ENCODE assay signal across 14 mouse cellular contexts in the genomic region with DNA sequence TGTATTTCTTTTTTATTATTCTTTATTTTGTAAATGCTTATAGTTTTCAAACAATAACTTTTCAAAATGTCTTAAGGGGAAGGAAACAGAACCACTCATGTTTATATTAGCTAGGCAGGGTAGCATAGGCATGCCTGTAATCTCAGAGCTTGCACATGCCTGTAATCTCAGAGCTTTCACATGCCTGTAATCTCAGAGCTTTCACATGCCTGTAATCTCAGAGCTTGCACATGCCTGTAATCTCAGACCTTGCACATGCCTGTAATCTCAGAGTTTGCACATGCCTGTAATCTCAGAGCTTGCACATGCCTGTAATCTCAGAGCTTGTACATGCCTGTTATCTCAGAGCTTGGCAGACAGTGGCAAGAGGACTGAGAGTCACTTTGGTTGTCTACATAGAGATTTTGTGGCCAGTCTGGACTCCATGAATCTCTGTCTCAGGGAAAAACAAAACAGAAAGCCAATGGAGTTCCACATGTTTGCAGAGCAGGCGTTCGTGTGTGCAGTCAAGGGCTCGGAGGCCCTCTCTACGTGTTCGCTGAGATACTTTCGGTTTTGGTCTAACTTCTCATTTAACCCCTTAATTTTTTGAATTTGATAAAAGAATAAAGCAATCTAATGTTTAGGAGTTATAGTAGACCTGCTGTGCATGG. TPM values are rescaled to one million over a fixed set of nuclear protein-coding genes. Genes with fewer than 3 reads are reported as not detected.
DNase-seq lines count a peak whose midpoint lies in the region; ATAC-seq and TF ChIP-seq lines count a peak whose summit lies in the region.
"Had no signal": no experiment of that assay in that cellular context is flagged by ENCODE, and none has a peak within 500 bp of the region (broad histone marks: within the 10 kb centered on the region; RNA-seq: fewer than 3 reads in every experiment).

No protein-coding gene starts in this region.

- H3K36me3 ChIP-seq in lung, embryonic 15.5 days: no peaks in the 10 kb centered on the region
- H3K36me3 ChIP-seq in CH12.LX (replicated peaks in 1 of 2; ENCODE audit: control insufficient read depth in 1 of 2, insufficient read depth in 1 of 2, low read length in 1 of 2): no peaks in the 10 kb centered on the region
- H3K36me3 ChIP-seq: G1E had no signal

- no peak for TF ChIP-seq RAD21 in CH12.LX (IDR thresholded peaks at IDR 0.05; ENCODE audit: low read depth, low read length)

- no peaks in the 10 kb centered on the region for H3K79me2 ChIP-seq in CH12.LX (replicated peaks; ENCODE audit: control insufficient read depth, extremely low read depth, insufficient read depth, poor library complexity, severe bottlenecking)

- H3K27ac ChIP-seq in lung, embryonic 15.5 days: no peak overlapping the region
- H3K27ac ChIP-seq in CH12.LX (ENCODE audit: insufficient read depth, low read depth): no peak overlapping the region

- peak overlapping the region; percentile 21; the same call in 1 of the 2 replicates for H3K4me2 ChIP-seq in lung, embryonic 15.5 days
- peak overlapping the region; percentile 85 for H3K4me2 ChIP-seq in CH12.LX (ENCODE audit: insufficient read depth, low read depth, poor library complexity, severe bottlenecking)

- in situ Hi-C loops in CH12.LX (cut with MboI; ENCODE audit: low pct_ligation_motif_present, low pct_unique_long_range_greater_than_20kb, low sequenced_read_pairs): no loop called here

- H3K27me3 ChIP-seq in lung, embryonic 15.5 days: no peaks in the 10 kb centered on the region
- H3K27me3 ChIP-seq in CH12.LX (replicated peaks): no peaks in the 10 kb centered on the region

- no peak overlapping the region for H3K4me3 ChIP-seq in lung, embryonic 15.5 days
- H3K4me3 ChIP-seq in CH12.LX (replicated peaks in 1 of 3; ENCODE audit: low read depth in 2 of 3, low read length in 2 of 3, poor library complexity in 1 of 3): peak overlapping the region; percentile 18 to 38 (median 30)
- H3K4me3 ChIP-seq: erythroblast, embryonic 14.5 days had no signal

- no peak for TF ChIP-seq CTCF in CH12.LX (conservative IDR thresholded peaks at IDR 0.05 in 1 of 2, IDR thresholded peaks at IDR 0.05 in 1 of 2; ENCODE audit: low read depth in 2 of 2, low read length in 2 of 2)

- WGBS in lung, embryonic 15.5 days: 69% methylated on average over 6 of the region's 6 CpGs

- TF ChIP-seq POLR2A in CH12.LX (IDR thresholded peaks at IDR 0.05; ENCODE audit: low read depth, low read length): peak; percentile 35; the same call in 1 of the 2 replicates

- DNase-seq in lung, postnatal 14 days: no peak
- DNase-seq in CH12.LX (ENCODE audit: extremely low read depth): peak; percentile 71
- DNase-seq in urinary bladder, postnatal 14 days (ENCODE audit: low spot score): no peak
- no peak for DNase-seq in retina, embryonic 14.5 days (ENCODE audit: low spot score)
- DNase-seq: cerebellum, adult 8-10 months; heart, postnatal 36 days; right cerebral cortex, postnatal 14 days; thymus, postnatal 4 days had no signal

- dilution Hi-C loops in CH12.LX (cut with MboI; ENCODE audit: extremely low pct_ligation_motif_present, extremely low pct_unique_long_range_greater_than_20kb, low sequenced_read_pairs): no loop called here

- H3K9ac ChIP-seq in lung, embryonic 15.5 days: no peak overlapping the region
- peak overlapping the region; percentile 80 for H3K9ac ChIP-seq in CH12.LX (ENCODE audit: insufficient read depth, low read depth)

- ATAC-seq in lung, embryonic 15.5 days (ENCODE audit: borderline replicate concordance, extremely low read depth, low FRiP score, low TSS enrichment): no peak
- ATAC-seq in common myeloid progenitor, adult 5-6 weeks (replicated peaks; ENCODE audit: low read depth, poor library complexity, severe bottlenecking): peak; percentile 87
- ATAC-seq in neutrophil, adult 5-6 weeks (ENCODE audit: extremely low read depth, insufficient number of reproducible peaks, low FRiP score, poor library complexity, severe bottlenecking): 0 out of 2 replicates have a peak, but pooled peaks have one; percentile 19

- H3K4me1 ChIP-seq in lung, embryonic 15.5 days: no peaks in the 10 kb centered on the region
- H3K4me1 ChIP-seq in CH12.LX (ENCODE audit: control insufficient read depth in 1 of 2, insufficient read depth in 2 of 2): peaks cover 0 to 18% of the 10 kb centered on the region in 2 experiments; a peak in 2 of 4 replicates

- H3K9me3 ChIP-seq in lung, embryonic 15.5 days: no peaks in the 10 kb centered on the region
- no peaks in the 10 kb centered on the region for H3K9me3 ChIP-seq in CH12.LX (replicated peaks; ENCODE audit: low read length)
- H3K9me3 ChIP-seq: G1E had no signal

- TF ChIP-seq EP300 in CH12.LX (IDR thresholded peaks at IDR 0.05; ENCODE audit: low read length): peak; percentile 50

TF ChIP-seq in CH12.LX, 34 proteins besides CTCF, POLR2A, EP300 and RAD21:
- TF ChIP-seq MAFK (IDR thresholded peaks at IDR 0.05; ENCODE audit: insufficient replicate concordance, low read length) (no peak), NRF1 (IDR thresholded peaks at IDR 0.05; ENCODE audit: low read depth, low read length) (no peak; the same call in 1 of the 2 replicates), BHLHE40 (IDR thresholded peaks at IDR 0.05; ENCODE audit: low read depth, low read length) (peak; percentile 65), CHD1 (IDR thresholded peaks at IDR 0.05; ENCODE audit: low read depth, low read length) (peak; percentile 78; the same call in 1 of the 2 replicates), JUND (conservative IDR thresholded peaks at IDR 0.05; ENCODE audit: low read depth, low read length) (no peak; the same call in 1 of the 2 replicates), IRF4 (IDR thresholded peaks at IDR 0.05; ENCODE audit: low read depth, low read length) (0 out of 2 replicates have a peak, but pooled peaks have one; percentile 53), MXI1 (IDR thresholded peaks at IDR 0.05; ENCODE audit: low read depth, low read length) (peak; percentile 89), ETS1 (conservative IDR thresholded peaks at IDR 0.05; ENCODE audit: low read depth, low read length) (peak; percentile 27; the same call in 1 of the 2 replicates), MAX (IDR thresholded peaks at IDR 0.05; ENCODE audit: low read length) (peak; percentile 90), MYC (IDR thresholded peaks at IDR 0.05; ENCODE audit: low read depth, low read length) (peak; percentile 94), MEF2A (IDR thresholded peaks at IDR 0.05; ENCODE audit: borderline replicate concordance, low read depth, low read length) (0 out of 2 replicates have a peak, but pooled peaks have one; percentile 22)

RNA-seq across cellular contexts. Expression of gene Ddit4l, which starts 10.8 kb away (rescaled TPM):
- polyA plus RNA-seq in lung, embryonic 15.5 days (2015; fragmentation: Nextera tagmentation; extraction: Ambion mirVana): 9.9 and 10.6 TPM in 2 replicates
- 1.3 and 2.6 TPM in 2 replicates for total RNA-seq in CH12.LX (2012; rRNA removed)
- total RNA-seq in CH12.LX (2014; rRNA removed): 2.2 and 2.8 TPM in 2 replicates
- 10.3 and 11.3 TPM in 2 replicates for polyA plus RNA-seq in CH12.LX (2012; ENCODE audit: insufficient read length, low read depth)
- 0.24 TPM in 1 of 2 replicates, not detected in the other for total RNA-seq in common myeloid progenitor, adult 5-6 weeks (2017)
- 0.23 TPM in 1 of 2 replicates, not detected in the other for total RNA-seq in neutrophil, adult 5-6 weeks (2017)
- total RNA-seq: monocyte, adult 5-6 weeks had no signal
- polyA plus RNA-seq: erythroblast, embryonic 14.5 days; G1E had no signal
